8 mouse cellular contexts compared by ENCODE assay signal in genomic region chr17:71485791-71486230, GRCm38 (mm10). TPM values are rescaled to one million over a fixed set of nuclear protein-coding genes. Genes with fewer than 3 reads are reported as not detected.
DNase-seq lines count a peak whose midpoint lies in the region; ATAC-seq and TF ChIP-seq lines count a peak whose summit lies in the region.

No protein-coding gene starts in this region.

- 64% methylated on average over 12 of the region's 12 CpGs for WGBS in hindbrain, embryonic 13.5 days
- 63% methylated on average over 12 of the region's 12 CpGs for whole genome bisulfite sequencing in hindbrain, embryonic 12.5 days
- WGBS in embryonic facial prominence, embryonic 14.5 days: 43% methylated on average over 12 of the region's 12 CpGs
- WGBS in intestine, postnatal 0 days: 64% methylated on average over 12 of the region's 12 CpGs
- WGBS in lung, adult 2 months: 30% methylated on average over 12 of the region's 12 CpGs

- H3K36me3 ChIP-seq in hindbrain, embryonic 13.5 days: no peaks in the 10 kb centered on the region
- no peaks in the 10 kb centered on the region for H3K36me3 ChIP-seq in hindbrain, embryonic 12.5 days
- H3K36me3 ChIP-seq in embryonic facial prominence, embryonic 14.5 days (ENCODE audit: control insufficient read depth, insufficient read depth, low read length): no peaks in the 10 kb centered on the region
- H3K36me3 ChIP-seq in intestine, postnatal 0 days (ENCODE audit: control insufficient read depth, insufficient read depth): no peaks in the 10 kb centered on the region

- no peak overlapping the region for H3K4me3 ChIP-seq in hindbrain, embryonic 13.5 days
- H3K4me3 ChIP-seq in hindbrain, embryonic 12.5 days: no peak overlapping the region
- H3K4me3 ChIP-seq in embryonic facial prominence, embryonic 14.5 days (ENCODE audit: low read depth, low read length): peak overlapping the region; percentile 0; the same call in 1 of the 2 replicates
- no peak overlapping the region for H3K4me3 ChIP-seq in intestine, postnatal 0 days (ENCODE audit: low read depth, low read length)
- peak overlapping the region; percentile 56 for H3K4me3 ChIP-seq in lung, adult 2 months (replicated peaks; ENCODE audit: extremely low read depth, low read depth, low read length)

- no peak for TF ChIP-seq POLR2A in lung, adult 2 months (IDR thresholded peaks at IDR 0.05; ENCODE audit: borderline replicate concordance, extremely low read depth, low read depth, low read length)

- H3K9me3 ChIP-seq in hindbrain, embryonic 13.5 days: no peaks in the 10 kb centered on the region
- no peaks in the 10 kb centered on the region for H3K9me3 ChIP-seq in hindbrain, embryonic 12.5 days (replicated peaks)
- no peaks in the 10 kb centered on the region for H3K9me3 ChIP-seq in embryonic facial prominence, embryonic 14.5 days (ENCODE audit: control insufficient read depth, low read length)
- no peaks in the 10 kb centered on the region for H3K9me3 ChIP-seq in intestine, postnatal 0 days (ENCODE audit: control insufficient read depth)

- H3K4me2 ChIP-seq in hindbrain, embryonic 13.5 days: no peak overlapping the region
- no peak overlapping the region for H3K4me2 ChIP-seq in hindbrain, embryonic 12.5 days (replicated peaks)
- H3K4me2 ChIP-seq in embryonic facial prominence, embryonic 14.5 days (ENCODE audit: low read depth, low read length): peak overlapping the region; percentile 29
- peak overlapping the region; percentile 32 for H3K4me2 ChIP-seq in intestine, postnatal 0 days (replicated peaks; ENCODE audit: low read depth)

- H3K27ac ChIP-seq in hindbrain, embryonic 13.5 days: peak overlapping the region; percentile 9; the same call in 1 of the 2 replicates
- no peak overlapping the region for H3K27ac ChIP-seq in hindbrain, embryonic 12.5 days
- peak overlapping the region; percentile 57 for H3K27ac ChIP-seq in embryonic facial prominence, embryonic 14.5 days (replicated peaks; ENCODE audit: low read depth, low read length)
- H3K27ac ChIP-seq in intestine, postnatal 0 days (ENCODE audit: low read depth, low read length): peak overlapping the region; percentile 61; the same call in 1 of the 2 replicates

- H3K9ac ChIP-seq in hindbrain, embryonic 13.5 days: no peak overlapping the region; the same call in 1 of the 2 replicates
- H3K9ac ChIP-seq in hindbrain, embryonic 12.5 days: no peak overlapping the region
- H3K9ac ChIP-seq in embryonic facial prominence, embryonic 14.5 days (ENCODE audit: low read depth, low read length): peak overlapping the region; percentile 1; the same call in 1 of the 2 replicates
- H3K9ac ChIP-seq in intestine, postnatal 0 days (ENCODE audit: low read depth, low read length): no peak overlapping the region

- H3K4me1 ChIP-seq in hindbrain, embryonic 13.5 days (replicated peaks): no peaks in the 10 kb centered on the region
- no peaks in the 10 kb centered on the region for H3K4me1 ChIP-seq in hindbrain, embryonic 12.5 days
- peaks cover 7% of the 10 kb centered on the region; the same call in 1 of the 2 replicates for H3K4me1 ChIP-seq in embryonic facial prominence, embryonic 14.5 days (ENCODE audit: control insufficient read depth, insufficient read depth, low read length)
- H3K4me1 ChIP-seq in intestine, postnatal 0 days (replicated peaks; ENCODE audit: control insufficient read depth, insufficient read depth, low read length): no peaks in the 10 kb centered on the region
- peaks cover 4% of the 10 kb centered on the region; the same call in 1 of the 2 replicates for H3K4me1 ChIP-seq in lung, adult 2 months (ENCODE audit: control insufficient read depth, insufficient read depth, low read length)

- TF ChIP-seq CTCF in intestine, postnatal 0 days (IDR thresholded peaks at IDR 0.05; ENCODE audit: low read depth): no peak
- TF ChIP-seq CTCF in lung, adult 2 months (IDR thresholded peaks at IDR 0.05; ENCODE audit: insufficient read depth, low read length): no peak

- peak; percentile 25 for DNase-seq in embryonic facial prominence, embryonic 14.5 days (ENCODE audit: low spot score)
- DNase-seq in lung, adult 2 months: peak; percentile 46
- peak; percentile 13 to 26 for DNase-seq in spleen, postnatal 14 days (ENCODE audit: low spot score in 2 of 2)
- DNase-seq in right cerebral cortex, adult 18-20 months: no peak
- no peak for DNase-seq in right cerebral cortex, adult 2 months (ENCODE audit: low spot score in 2 of 2)

- ATAC-seq in hindbrain, embryonic 13.5 days (ENCODE audit: low FRiP score): no peak
- no peak for ATAC-seq in hindbrain, embryonic 12.5 days (ENCODE audit: low FRiP score)
- peak; percentile 62 for ATAC-seq in embryonic facial prominence, embryonic 14.5 days (ENCODE audit: low read depth)
- no peak for ATAC-seq in intestine, postnatal 0 days

- H3K27me3 ChIP-seq in hindbrain, embryonic 13.5 days: no peaks in the 10 kb centered on the region
- H3K27me3 ChIP-seq in hindbrain, embryonic 12.5 days: no peaks in the 10 kb centered on the region
- H3K27me3 ChIP-seq in embryonic facial prominence, embryonic 14.5 days (replicated peaks; ENCODE audit: control insufficient read depth, insufficient read depth, low read length): no peaks in the 10 kb centered on the region
- H3K27me3 ChIP-seq in intestine, postnatal 0 days (replicated peaks; ENCODE audit: control insufficient read depth, insufficient read depth, low read length): no peaks in the 10 kb centered on the region

RNA-seq across cellular contexts. Expression of gene Smchd1, which starts 10.7 kb away (rescaled TPM):
- polyA plus RNA-seq in hindbrain, embryonic 13.5 days (2015; fragmentation: Nextera tagmentation; extraction: Ambion mirVana): 47.9 and 51.4 TPM in 2 replicates
- 59.2 and 65.3 TPM in 2 replicates for polyA plus RNA-seq in hindbrain, embryonic 12.5 days (2016; fragmentation: Nextera tagmentation; extraction: Ambion mirVana)
- polyA plus RNA-seq in embryonic facial prominence, embryonic 14.5 days (2014; fragmentation: Nextera tagmentation; extraction: Ambion mirVana): 74.4 and 83.8 TPM in 2 replicates
- polyA plus RNA-seq in intestine, postnatal 0 days (2015; fragmentation: Nextera tagmentation; extraction: Ambion mirVana): 25.6 and 26.6 TPM in 2 replicates
- 6.9 and 8.3 TPM in 2 replicates for polyA plus RNA-seq in lung, adult 2 months (2012; rRNA removed)

RNA-seq across cellular contexts. Expression of gene Gm4707, which starts 26.1 kb away (rescaled TPM):
- 2.8 and 3.4 TPM in 2 replicates for polyA plus RNA-seq in hindbrain, embryonic 13.5 days (2015; fragmentation: Nextera tagmentation; extraction: Ambion mirVana)
- 2.8 and 3.4 TPM in 2 replicates for polyA plus RNA-seq in hindbrain, embryonic 12.5 days (2016; fragmentation: Nextera tagmentation; extraction: Ambion mirVana)
- polyA plus RNA-seq in embryonic facial prominence, embryonic 14.5 days (2014; fragmentation: Nextera tagmentation; extraction: Ambion mirVana): 0.88 and 2.3 TPM in 2 replicates
- 0.40 and 0.54 TPM in 2 replicates for polyA plus RNA-seq in intestine, postnatal 0 days (2015; fragmentation: Nextera tagmentation; extraction: Ambion mirVana)
- polyA plus RNA-seq in lung, adult 2 months (2012; rRNA removed): 0.42 and 0.53 TPM in 2 replicates

RNA-seq across cellular contexts. Expression of gene Ndc80, which starts 40.8 kb away (rescaled TPM):
- polyA plus RNA-seq in hindbrain, embryonic 13.5 days (2015; fragmentation: Nextera tagmentation; extraction: Ambion mirVana): 10.3 and 11.5 TPM in 2 replicates
- 32.2 and 33.3 TPM in 2 replicates for polyA plus RNA-seq in hindbrain, embryonic 12.5 days (2016; fragmentation: Nextera tagmentation; extraction: Ambion mirVana)
- polyA plus RNA-seq in embryonic facial prominence, embryonic 14.5 days (2014; fragmentation: Nextera tagmentation; extraction: Ambion mirVana): 30.2 and 37.6 TPM in 2 replicates
- polyA plus RNA-seq in intestine, postnatal 0 days (2015; fragmentation: Nextera tagmentation; extraction: Ambion mirVana): 8.8 and 10.0 TPM in 2 replicates
- polyA plus RNA-seq in lung, adult 2 months (2012; rRNA removed): 0.12 and 0.14 TPM in 2 replicates

Comparison
In these comparisons a context has a peak if more than half of its experiments do, and no peak if none do; other contexts are left out.
1. H3K4me2 ChIP-seq: peak in embryonic facial prominence, embryonic 14.5 days (single experiment) and intestine, postnatal 0 days (single experiment); none in hindbrain, embryonic 13.5 days (single experiment) and hindbrain, embryonic 12.5 days (single experiment).
2. H3K4me3 ChIP-seq: peak in embryonic facial prominence, embryonic 14.5 days (single experiment) and lung, adult 2 months (single experiment); none in hindbrain, embryonic 13.5 days (single experiment), hindbrain, embryonic 12.5 days (single experiment) and intestine, postnatal 0 days (single experiment).
3. DNase-seq: peak in embryonic facial prominence, embryonic 14.5 days (single experiment), lung, adult 2 months (single experiment) and spleen, postnatal 14 days (2 of 2); none in right cerebral cortex, adult 18-20 months (single experiment) and right cerebral cortex, adult 2 months (0 of 2).